Mouse (Mus musculus) ES-E14 (cell line): Measurements from ENCODE around the gene Myf6. TPM values are rescaled to one million over a fixed set of nuclear protein-coding genes. Genes with fewer than 3 reads are reported as not detected.

ENCODE experiments used
- DNase-seq: peaks from one replicate; pipeline ENCODE4 v3.0.0-alpha.2; 2013; ENCODE audit warnings: low read depth, low spot score
- H3K27ac ChIP-seq: 2 replicates; pipeline ENCODE4 v1.5.1; 2012; ENCODE audit warnings: low read depth, mild to moderate bottlenecking, low read length, moderate library complexity, mixed read lengths; ENCODE audit not compliant: poor library complexity, insufficient read depth, severe bottlenecking
- H3K36me3 ChIP-seq: 2 replicates; pipeline ENCODE4 v1.6.1; 2012; ENCODE audit warnings: mild to moderate bottlenecking, low read length, moderate library complexity, mixed read lengths; ENCODE audit not compliant: control insufficient read depth, poor library complexity, insufficient read depth, severe bottlenecking
- H3K4me1 ChIP-seq, 2 experiments: fragments of 150-350 bp in 1 of 2; sonication (generic) in 1 of 2; 2 replicates each; pipeline ENCODE4 v1.6.1; 2012; ENCODE audit warnings: low read length in 2 of 2, mild to moderate bottlenecking in 1 of 2, mixed read lengths in 1 of 2; ENCODE audit not compliant: control insufficient read depth in 2 of 2, insufficient read depth in 2 of 2, poor library complexity in 1 of 2
- H3K4me3 ChIP-seq, 2 experiments: fragments of 150-350 bp in 1 of 2; sonication (generic) in 1 of 2; 2 replicates each; pipeline ENCODE4 v1.5.1; 2012; ENCODE audit warnings: low read length in 2 of 2, low read depth in 1 of 2, mild to moderate bottlenecking in 1 of 2, mixed read lengths in 1 of 2; ENCODE audit not compliant: insufficient read depth in 1 of 2, poor library complexity in 1 of 2, severe bottlenecking in 1 of 2
- H3K9ac ChIP-seq: 2 replicates; pipeline ENCODE4 v1.6.1; 2012; ENCODE audit warnings: low read depth, mild to moderate bottlenecking, low read length, mixed read lengths; ENCODE audit not compliant: poor library complexity, insufficient read depth, severe bottlenecking
- H3K9me3 ChIP-seq: fragments of 150-350 bp; sonication (generic); 2 replicates; pipeline ENCODE4 v1.6.1; 2012; ENCODE audit warnings: low read depth, mild to moderate bottlenecking, low read length; ENCODE audit not compliant: control insufficient read depth, insufficient read depth
- CHD2 ChIP-seq: IDR thresholded peaks from 2 replicates; pipeline ENCODE4 v1.6.1; 2014; ENCODE audit warnings: mild to moderate bottlenecking, low read depth, low read length, inconsistent platforms
- HCFC1 ChIP-seq: IDR thresholded peaks from 2 replicates; pipeline ENCODE4 v1.6.1; 2012; ENCODE audit warnings: low read length, inconsistent platforms, borderline replicate concordance; ENCODE audit not compliant: insufficient read depth
- MAFK ChIP-seq: IDR thresholded peaks from 2 replicates; pipeline ENCODE4 v1.6.1; 2014; ENCODE audit warnings: mild to moderate bottlenecking, low read depth, low read length, inconsistent platforms; ENCODE audit not compliant: insufficient read depth
- ZC3H11A ChIP-seq: IDR thresholded peaks from 2 replicates; pipeline ENCODE4 v1.6.1; 2012; ENCODE audit warnings: low read depth, mild to moderate bottlenecking, inconsistent platforms, low read length, borderline replicate concordance
- ZNF384 ChIP-seq: IDR thresholded peaks from 2 replicates; pipeline ENCODE4 v1.6.1; 2012; ENCODE audit warnings: low read depth, low read length, inconsistent platforms
- in situ Hi-C, 2 experiments: fragments of 600-800 bp; cut with MboI; formaldehyde crosslinking; loops; one replicate each; pipeline ENCODE4 v1.15.1; 2025; ENCODE audit warnings: low sequenced_read_pairs in 2 of 2, inconsistent platforms in 1 of 2; ENCODE audit not compliant: unreplicated experiment in 2 of 2
- total RNA-seq: library from RNA; depleted of rRNA; stranded (reverse); fragments of 300-350 nt; gene quantifications from 2 replicates; pipeline ENCODE4 v1.2.3, GENCODE M21; 2012

Gene Myf6
- total RNA-seq, 1 experiment, result not detected

- H3K27ac ChIP-seq, result no peak overlapping the region
- no peak for DNase-seq
- in situ Hi-C loops, result no loop called here
- no peak for TF ChIP-seq ZNF384
- no peak for TF ChIP-seq MAFK
- no peak for TF ChIP-seq ZC3H11A
- no peak for TF ChIP-seq HCFC1
- TF ChIP-seq CHD2, result no peak
- no peaks in the 10 kb centered on the region for H3K4me1 ChIP-seq
- no peak overlapping the region for H3K9ac ChIP-seq
- H3K36me3 ChIP-seq, result no peaks in the 10 kb centered on the region
- H3K9me3 ChIP-seq, result no peaks in the 10 kb centered on the region
- no peak overlapping the region for H3K4me3 ChIP-seq
Observed at GRCm38 (mm10) chr10:107496402-107496801, 1.9 kb upstream of the Myf6 start.

- no peaks in the 10 kb centered on the region for H3K9me3 ChIP-seq
- H3K4me1 ChIP-seq, result no peaks in the 10 kb centered on the region
- no peak overlapping the region for H3K9ac ChIP-seq
- no peak overlapping the region for H3K27ac ChIP-seq
- peak; percentile 9 for DNase-seq
- peak; percentile 79; the same call in 1 of the 2 replicates for TF ChIP-seq ZNF384
- TF ChIP-seq CHD2, result no peak
- H3K4me3 ChIP-seq, result peak overlapping the region in 1 of 2 experiments; percentile 24; a peak in 1 of 4 replicates
- no peaks in the 10 kb centered on the region for H3K36me3 ChIP-seq
- in situ Hi-C loops, result no loop called here
Observed at GRCm38 (mm10) chr10:107493580-107494474, 710 bp downstream of the Myf6 start.

GRCm38 (mm10) chr10:107492867-107493579 lies 1.5 kb downstream of the Myf6 start:
- Histone ChIP-seq H3K9me3 (no peaks in the 10 kb centered on the region), H3K27ac (no peak overlapping the region), H3K4me3 (peak overlapping the region in 1 of 2 experiments; percentile 24; a peak in 1 of 4 replicates), H3K36me3 (no peaks in the 10 kb centered on the region), H3K4me1 (0 out of 4 replicates have a peak, but pooled peaks cover 0 to 1% of the 10 kb centered on the region in 2 experiments), H3K9ac (no peak overlapping the region)
- in situ Hi-C loops, result no loop called here
- TF ChIP-seq ZNF384 (no peak; the same call in 1 of the 2 replicates), HCFC1 (no peak), MAFK (no peak)
- DNase-seq, result peak; percentile 1

- Histone ChIP-seq H3K36me3 (no peaks in the 10 kb centered on the region), H3K9ac (no peak overlapping the region), H3K4me1 (peaks cover 0 to 6% of the 10 kb centered on the region in 2 experiments; a peak in 1 of 4 replicates), H3K4me3 (no peak overlapping the region), H3K9me3 (no peaks in the 10 kb centered on the region), H3K27ac (no peak overlapping the region)
- TF ChIP-seq CHD2, result no peak
- TF ChIP-seq MAFK, result no peak
- TF ChIP-seq ZC3H11A, result no peak
- TF ChIP-seq ZNF384, result no peak
- no peak for TF ChIP-seq HCFC1
- in situ Hi-C loops, result no loop called here
- peak; percentile 4 for DNase-seq
Observed at GRCm38 (mm10) chr10:107488654-107489315, 5.8 kb downstream of the Myf6 start.
